Mouse (Mus musculus): ENCODE measurements around the gene Gm20388.

Gm20388 gene

DNA sequence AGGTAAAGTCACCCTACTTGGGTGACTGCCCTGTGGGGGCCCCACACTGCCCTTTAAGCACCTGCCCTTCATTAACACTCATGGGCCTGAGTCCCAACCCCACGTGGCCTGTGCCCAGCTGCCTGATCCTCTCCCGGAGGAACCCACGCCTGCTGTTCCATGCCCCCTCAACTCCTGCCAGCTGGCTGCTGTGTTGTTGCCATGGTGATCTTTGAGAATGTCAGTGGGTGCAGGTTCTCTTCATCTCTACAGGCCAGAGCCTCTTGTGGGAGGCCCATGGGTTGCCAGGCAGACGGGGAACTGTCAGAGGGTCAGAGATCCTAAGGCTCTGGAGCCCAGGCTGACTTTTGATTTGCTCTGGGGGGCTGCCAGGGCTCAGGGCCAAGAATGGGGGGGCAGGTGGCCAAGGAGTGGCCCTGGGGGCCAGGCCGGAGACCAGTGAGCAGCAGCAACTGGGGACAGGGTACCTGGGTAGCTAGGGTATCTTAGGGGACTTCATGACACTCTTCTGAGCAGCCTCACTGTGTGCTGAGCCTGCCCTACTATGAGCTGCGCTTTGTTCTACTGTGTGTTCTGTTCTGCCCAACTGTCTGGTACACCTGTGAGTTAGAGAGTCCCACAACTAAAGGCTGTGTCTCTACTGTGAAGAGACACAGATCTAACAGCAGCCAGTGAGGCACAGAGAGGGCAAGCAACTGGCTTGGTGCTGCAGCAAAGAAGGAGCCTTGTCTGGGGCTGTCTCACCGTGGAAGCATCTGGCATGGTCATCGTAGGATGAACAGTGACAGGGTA lies 381.9 kb downstream of the Gm20388 start:
- peak; percentile 37 for DNase-seq (ENCODE audit: low read depth)

- DNase-seq (ENCODE audit: low read depth) = no peak
These were observed 383.0 kb downstream of the Gm20388 start for GRCm38 (mm10) chr8:120293421-120294357.

DNA sequence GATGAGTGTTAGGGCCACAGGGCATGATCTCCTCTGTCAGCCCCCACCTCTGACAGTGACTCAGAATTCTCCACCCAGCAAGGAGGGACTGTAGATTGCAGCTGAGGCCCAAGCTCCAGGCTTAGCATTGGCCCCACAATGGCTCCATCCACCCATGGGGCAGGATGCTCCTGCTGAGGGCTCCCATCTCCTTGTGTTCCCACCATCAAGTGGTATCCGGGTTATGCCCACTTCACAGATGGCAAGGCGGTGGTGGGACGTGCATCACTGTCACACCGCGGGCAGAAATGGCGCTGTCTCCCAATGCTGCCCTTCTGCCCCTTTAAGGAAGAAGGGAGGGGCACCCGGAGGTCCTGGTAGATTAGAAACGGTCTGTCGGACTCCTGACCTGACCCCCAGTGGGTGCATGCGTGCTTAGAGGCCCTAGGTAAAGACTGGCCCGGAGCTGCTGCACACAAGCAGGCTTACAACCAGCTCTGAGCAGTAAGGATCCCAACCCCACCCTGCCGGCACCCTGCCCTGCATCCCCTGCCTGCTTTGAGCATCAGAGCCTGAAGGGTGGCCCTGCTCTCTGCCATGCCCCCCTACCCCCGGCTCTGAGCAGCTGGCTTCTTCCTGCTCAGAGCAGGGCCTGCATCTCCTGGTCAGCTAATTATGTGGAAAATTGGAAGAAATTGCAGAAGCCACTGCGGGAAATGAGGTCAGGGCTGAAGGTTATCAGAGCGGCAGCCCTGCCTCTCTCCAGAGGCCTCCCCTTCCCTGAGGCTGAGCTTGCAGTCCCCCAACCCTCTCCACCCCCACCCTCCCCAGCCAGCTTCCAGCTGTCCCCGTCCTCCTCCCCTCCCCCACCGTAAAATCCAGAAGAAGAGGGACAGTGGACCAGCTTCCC lies 384.6 kb downstream of the Gm20388 start:
- no peak for DNase-seq (ENCODE audit: low read depth)

- no peak for DNase-seq (ENCODE audit: low read depth)
These were observed 386.4 kb downstream of the Gm20388 start for GRCm38 (mm10) chr8:120297000-120297399.

GRCm38 (mm10) chr8:120298601-120299532 lies 388.2 kb downstream of the Gm20388 start:
- DNase-seq (ENCODE audit: low read depth) = peak; percentile 67

DNA sequence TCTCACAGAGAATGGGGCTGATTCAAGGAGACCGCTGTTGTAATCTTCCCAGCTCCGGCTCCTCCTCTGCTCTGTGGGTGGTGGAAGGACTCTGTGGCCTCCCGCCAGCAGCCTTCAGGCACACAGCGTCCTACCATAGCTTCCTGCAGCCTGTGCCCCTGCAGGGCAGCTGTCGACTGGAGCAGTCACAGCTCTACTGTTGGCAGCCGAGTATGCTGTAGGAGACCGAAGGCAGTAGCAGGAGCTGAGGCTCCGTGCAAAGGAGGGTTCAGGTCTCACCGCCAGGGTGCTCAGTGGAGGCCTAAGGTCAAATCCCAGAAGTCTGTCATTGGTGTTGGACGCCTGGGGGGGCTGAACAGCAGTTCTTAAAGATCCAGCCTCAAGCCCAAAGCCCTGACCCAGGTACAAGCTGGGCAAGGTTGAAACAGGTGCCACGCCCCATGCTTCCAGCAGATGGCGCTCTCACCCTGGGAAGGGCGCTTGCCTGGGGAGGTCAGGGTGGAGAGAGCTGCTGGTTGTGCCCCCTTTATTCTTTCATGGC lies 390.0 kb downstream of the Gm20388 start:
- peak; percentile 73 for DNase-seq (ENCODE audit: low read depth)

GRCm38 (mm10) chr8:120302941-120303675 lies 392.5 kb downstream of the Gm20388 start:
- no peak for DNase-seq (ENCODE audit: low read depth)

- DNase-seq (ENCODE audit: low read depth) = no peak
These were observed 393.5 kb downstream of the Gm20388 start for GRCm38 (mm10) chr8:120304097-120304496.

DNA sequence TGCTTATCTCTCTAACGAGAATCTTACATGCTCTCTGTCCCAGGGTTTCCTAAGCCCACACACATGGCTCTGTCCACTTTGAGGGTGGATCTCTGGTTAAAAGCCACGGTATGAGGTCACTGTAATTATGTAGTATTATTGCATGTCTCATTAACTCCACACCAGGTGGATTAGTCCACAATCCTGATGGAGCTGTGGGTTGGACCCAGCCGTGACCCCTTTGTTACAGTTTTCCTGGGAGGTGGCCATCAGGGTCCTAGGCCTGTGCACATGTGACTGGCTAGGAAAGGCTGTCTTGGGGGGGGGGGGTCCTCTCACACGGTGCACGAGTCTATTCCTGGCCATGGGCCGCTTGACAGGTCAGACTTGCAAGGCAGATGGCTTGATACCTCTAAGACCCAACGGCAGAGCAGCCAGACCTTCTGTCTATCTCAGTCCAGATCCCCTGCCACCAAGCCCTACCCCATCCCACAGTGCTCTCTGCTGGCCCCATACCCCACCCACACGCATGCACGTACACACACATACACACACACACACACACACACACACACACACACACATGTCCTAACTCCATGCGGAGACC lies 395.3 kb downstream of the Gm20388 start:
- no peak for DNase-seq (ENCODE audit: low read depth)

DNA sequence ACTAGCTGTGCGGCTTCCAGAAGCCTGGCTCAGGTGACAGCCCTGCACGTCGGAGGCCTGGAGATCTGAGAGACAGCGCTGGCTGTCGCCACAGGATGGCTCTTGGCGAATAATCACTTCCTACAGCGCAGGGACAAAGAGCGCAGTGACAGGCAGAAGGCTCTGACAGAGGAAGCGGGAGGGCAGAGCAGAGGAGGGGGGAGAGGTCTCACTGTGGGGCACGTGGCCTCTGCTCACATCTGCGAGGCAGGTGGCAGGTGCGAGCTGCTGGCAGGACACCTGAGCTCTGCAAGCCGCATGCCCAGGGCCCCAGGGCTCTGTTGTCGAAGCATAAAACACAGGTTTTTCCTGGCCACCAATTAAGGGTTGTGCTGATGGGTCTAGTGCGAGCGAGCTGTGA lies 396.5 kb downstream of the Gm20388 start:
- DNase-seq (ENCODE audit: low read depth) = no peak

GRCm38 (mm10) chr8:120307528-120307927 lies 396.9 kb downstream of the Gm20388 start:
- DNase-seq (ENCODE audit: low read depth) = no peak

DNA sequence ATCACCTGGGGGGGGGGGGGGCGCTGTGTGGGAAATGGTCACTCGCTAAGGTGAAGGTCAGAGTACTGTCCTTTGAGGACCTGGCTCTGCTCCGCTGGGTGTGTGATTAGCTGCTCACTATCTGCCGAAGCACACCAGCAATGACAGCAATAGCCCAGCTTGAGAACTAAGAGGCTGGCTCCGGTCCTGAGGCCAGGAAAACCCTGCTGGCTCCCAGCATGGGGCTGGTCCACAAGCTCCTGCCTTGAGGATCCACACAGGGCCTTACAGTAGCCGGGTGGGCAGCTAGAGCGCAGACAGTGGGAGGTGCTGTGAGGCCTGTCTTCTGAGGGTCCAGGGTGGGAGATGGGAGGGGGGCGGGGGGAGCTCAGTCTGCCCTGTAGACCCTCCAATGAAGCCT lies 397.5 kb downstream of the Gm20388 start:
- peak; percentile 43 for DNase-seq (ENCODE audit: low read depth)

- DNase-seq (ENCODE audit: low read depth) = peak; percentile 85
These were observed 397.9 kb downstream of the Gm20388 start for GRCm38 (mm10) chr8:120308553-120308952.

DNA sequence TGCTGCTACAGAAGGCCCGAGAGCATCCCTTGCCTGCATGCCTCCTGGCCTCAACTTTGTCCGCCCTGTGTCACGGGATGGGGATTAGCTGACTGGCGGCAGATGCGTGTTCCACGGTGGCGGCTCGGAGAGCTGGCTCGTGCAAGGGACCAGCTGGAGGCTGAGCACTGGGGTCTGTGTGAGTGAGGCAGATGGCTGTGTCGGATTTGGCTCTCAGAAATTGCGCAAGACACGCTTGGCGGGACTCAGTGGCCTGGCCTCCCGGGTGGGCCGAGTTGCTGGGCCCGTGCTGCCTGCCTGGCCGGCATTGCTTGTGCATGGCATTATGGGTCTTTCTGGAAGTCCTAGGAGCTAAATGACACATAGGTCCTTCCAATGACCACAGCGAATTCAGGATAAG lies 398.7 kb downstream of the Gm20388 start:
- DNase-seq (ENCODE audit: low read depth) = no peak

- no peak for DNase-seq (ENCODE audit: low read depth)
These were observed 399.4 kb downstream of the Gm20388 start for GRCm38 (mm10) chr8:120310063-120310462.

DNA sequence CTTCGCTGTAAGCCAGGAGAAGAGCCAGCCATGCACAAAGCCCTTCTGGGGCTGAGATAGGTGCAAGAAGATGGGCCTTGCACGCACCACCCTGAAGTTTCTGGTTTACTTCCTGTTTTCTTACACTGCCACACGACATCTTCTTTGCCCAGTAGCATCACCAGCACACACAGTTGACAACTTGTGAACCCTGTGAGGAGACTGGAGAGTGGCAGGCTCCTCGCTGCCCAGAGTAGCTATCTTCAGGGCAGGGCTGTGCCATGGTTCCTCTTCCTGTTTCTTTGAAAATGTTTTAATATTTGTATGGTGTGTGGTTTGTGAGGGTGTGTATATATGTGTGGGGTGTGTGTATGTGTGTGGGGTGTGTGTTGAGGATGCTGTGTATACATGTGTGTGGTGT lies 401.8 kb downstream of the Gm20388 start:
- no peak for DNase-seq (ENCODE audit: low read depth)

GRCm38 (mm10) chr8:120313674-120314073 lies 403.0 kb downstream of the Gm20388 start:
- no peak for DNase-seq (ENCODE audit: low read depth)

- DNase-seq (ENCODE audit: low read depth) = no peak
These were observed 404.3 kb downstream of the Gm20388 start for GRCm38 (mm10) chr8:120314932-120315331.

DNA sequence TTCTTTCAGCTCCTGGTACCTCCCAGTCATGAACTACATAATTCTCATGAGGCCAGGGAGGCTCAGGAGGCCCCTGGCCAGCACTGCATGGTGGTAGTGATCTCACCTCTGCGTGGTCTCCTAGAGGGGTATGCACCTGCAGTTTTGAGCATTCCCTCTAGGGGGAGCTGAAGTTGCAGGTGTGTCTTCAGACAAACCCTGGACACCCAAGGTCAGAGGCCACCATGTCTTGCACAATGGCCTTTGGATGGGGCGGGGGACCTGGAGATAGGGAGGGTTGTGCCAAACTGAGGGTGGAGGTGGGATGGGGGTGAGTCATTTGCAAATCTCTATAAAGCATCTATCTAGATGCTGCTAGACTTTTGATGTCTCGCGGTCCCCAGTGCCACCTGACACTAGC lies 405.0 kb downstream of the Gm20388 start:
- DNase-seq (ENCODE audit: low read depth) = no peak

All from NIH3T3 (cell line).